Mouse (Mus musculus): Measurements from ENCODE around the gene Wscd2.
"Not testable (repeated sequence)": the region's sequence is repeated elsewhere in the genome, so short reads cannot be mapped to it uniquely, and the experiment has no call there.

DNA sequence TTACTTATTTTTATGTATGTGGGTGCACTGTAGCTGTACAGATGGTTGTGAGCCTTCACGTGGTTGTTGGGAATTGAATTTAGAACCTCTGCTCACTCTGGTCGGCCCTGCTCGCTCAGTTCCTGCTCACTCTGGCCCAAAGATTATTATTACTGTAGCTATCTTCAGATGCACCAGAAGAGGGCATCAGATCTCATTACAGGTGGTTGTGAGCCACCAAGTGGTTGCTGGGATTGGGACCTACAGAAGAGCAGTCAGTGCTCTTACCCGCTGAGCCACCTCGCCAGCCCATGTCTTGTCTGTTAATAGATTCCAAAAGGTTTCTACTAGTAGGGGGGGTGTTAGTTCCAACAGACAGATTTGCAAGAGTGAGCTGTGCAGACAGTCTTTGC is 96.3 kb downstream of the Wscd2 start:
- TF ChIP-seq EP300 (IDR thresholded peaks at IDR 0.05; ENCODE audit: low read depth): not testable (repeated sequence)
- TF ChIP-seq CTCF (IDR thresholded peaks at IDR 0.05; ENCODE audit: low read depth): peak; percentile 34
